Mouse (Mus musculus): ENCODE measurements around the gene Nup153. TPM values are rescaled to one million over a fixed set of nuclear protein-coding genes. Genes with fewer than 3 reads are reported as not detected.

Gene Nup153
- 100 to 1,000 TPM; 150 to 163 TPM for total RNA-seq (2023)

GRCm38 (mm10) chr13:46727837-46728268, at the start of gene Nup153:
Gene Nup153 (minus strand): TSS chr13:46727940.

GRCm38 (mm10) chr13:46669048-46669619, 58.6 kb downstream of the Nup153 start, which contains the start of gene Fam8a1:
Gene Fam8a1 (plus strand): TSS chr13:46669522.

Other genes starting within 250 kb of the Nup153 start
- not detected for gene Cap2, start 226.1 kb downstream of the Nup153 start, total RNA-seq (2023)
- 1 to 10 TPM; 8.2 to 8.3 TPM for gene Fam8a1, start 58.4 kb downstream of the Nup153 start, total RNA-seq (2023)
- 10 to 100 TPM; 30.7 to 35.6 TPM for gene Kif13a, start 201.9 kb upstream of the Nup153 start, total RNA-seq (2023)

All from monocyte, adult 59 days (primary cell).